Mouse (Mus musculus): ENCODE results near the gene Hnrnpa1.

Hnrnpa1 gene

GRCm38 (mm10) chr15:103240160-103241028 is at the start of gene Hnrnpa1:
Gene Hnrnpa1 (plus strand): TSS chr15:103240432.
- DNase-seq (ENCODE audit: low spot score in 2 of 2): peak; percentile 92 to 96

- peak in 1 of 2 experiments; percentile 45 for DNase-seq (ENCODE audit: low spot score in 2 of 2)
Measured at GRCm38 (mm10) chr15:103190531-103191462, 49.4 kb upstream of the Hnrnpa1 start.

GRCm38 (mm10) chr15:103193606-103194005 is 46.6 kb upstream of the Hnrnpa1 start:
- no peak for DNase-seq (ENCODE audit: low spot score in 2 of 2)

GRCm38 (mm10) chr15:103196835-103197234 is 43.4 kb upstream of the Hnrnpa1 start:
- DNase-seq (ENCODE audit: low spot score in 2 of 2): no peak

DNA sequence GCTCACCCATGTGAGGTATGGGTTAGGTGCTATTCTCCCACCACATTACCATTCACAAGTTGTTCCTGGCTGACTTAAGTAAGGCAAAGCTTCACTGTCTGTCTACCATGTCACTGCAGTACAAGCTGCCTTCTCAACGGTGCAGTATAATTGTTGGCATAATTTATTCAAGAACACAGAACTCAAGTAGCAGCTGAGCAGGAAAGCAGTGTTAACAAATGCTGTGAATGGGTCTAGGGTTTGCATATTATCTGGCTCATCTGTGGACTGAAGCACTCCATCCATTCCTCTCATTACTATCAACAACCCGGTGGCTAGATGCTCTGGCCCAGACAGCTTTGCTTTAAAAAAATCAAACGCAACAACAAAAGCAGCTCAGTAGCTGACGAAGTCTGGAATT is 42.4 kb upstream of the Hnrnpa1 start:
- no peak for DNase-seq (ENCODE audit: low spot score in 2 of 2)

DNA sequence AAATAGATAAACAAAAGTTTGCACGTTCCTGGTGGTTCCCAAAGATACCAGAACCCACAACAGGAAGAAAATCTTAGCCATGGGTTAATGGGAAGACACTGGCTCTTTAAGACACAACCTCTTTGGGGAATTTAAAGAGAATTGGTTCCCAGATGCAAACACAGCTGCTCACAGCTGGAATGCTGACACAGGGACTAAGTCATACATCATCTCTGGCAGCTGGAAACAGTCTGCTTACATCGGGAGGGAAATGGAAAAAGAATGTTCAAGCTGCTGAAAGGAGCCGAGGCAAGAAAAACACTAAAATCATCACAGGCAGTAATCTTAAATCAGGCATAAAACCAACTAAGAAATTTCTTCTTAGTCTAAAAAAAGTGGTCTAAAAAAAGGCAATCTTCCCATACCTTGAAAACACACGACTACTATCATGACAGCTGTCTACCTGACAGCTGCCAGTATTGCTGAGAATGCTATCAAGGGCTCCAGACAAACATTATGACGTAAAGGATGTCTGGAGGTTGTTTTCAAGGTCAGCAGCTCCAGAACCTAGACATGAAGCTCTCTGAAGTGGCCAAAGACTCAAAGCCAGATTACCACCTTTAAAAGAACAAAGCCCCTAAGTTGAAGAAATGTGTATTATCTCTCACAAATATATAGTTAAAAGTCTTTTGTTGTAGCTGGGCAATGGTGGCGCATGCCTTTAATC is 38.0 kb upstream of the Hnrnpa1 start:
- no peak for DNase-seq (ENCODE audit: low spot score in 2 of 2)

DNA sequence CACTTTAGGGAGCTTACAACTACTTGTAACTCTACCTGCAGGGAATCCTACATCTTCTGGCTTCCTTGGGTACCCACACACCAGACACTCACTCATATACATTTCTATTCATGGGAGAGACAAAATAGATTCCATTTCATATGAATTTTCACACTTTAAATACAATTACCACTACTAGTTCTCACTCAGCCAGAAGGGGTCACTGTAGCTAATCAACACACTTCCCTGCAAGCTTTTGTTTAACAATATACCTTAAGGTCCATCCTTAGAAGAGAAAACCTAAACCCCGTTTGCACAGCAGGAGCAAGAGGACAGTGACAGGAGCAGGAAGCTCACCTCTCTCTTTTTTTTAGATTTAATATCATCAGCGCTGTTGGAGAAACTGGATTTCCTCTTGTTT is 35.1 kb upstream of the Hnrnpa1 start:
- DNase-seq (ENCODE audit: low spot score in 2 of 2): no peak

DNA sequence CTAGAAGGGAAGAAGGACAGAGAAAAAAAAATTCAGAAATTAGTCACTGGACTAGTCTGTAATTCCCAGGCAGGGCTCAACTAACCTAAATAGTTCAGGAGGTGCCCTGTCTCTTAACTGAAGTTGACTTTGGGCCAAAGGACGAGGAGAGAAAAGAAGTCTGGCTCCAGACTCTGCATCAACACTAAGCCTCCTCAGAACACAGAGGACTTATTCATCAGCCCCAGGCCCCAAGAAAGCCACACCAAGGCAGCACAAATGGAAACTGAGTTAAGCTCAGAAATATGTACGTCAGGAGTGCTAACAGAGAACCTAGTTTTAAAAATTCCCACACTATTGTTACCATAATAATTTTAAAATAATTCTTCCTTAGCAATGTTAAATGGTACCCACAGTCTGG is 26.1 kb upstream of the Hnrnpa1 start:
- no peak for DNase-seq (ENCODE audit: low spot score in 2 of 2)

DNA sequence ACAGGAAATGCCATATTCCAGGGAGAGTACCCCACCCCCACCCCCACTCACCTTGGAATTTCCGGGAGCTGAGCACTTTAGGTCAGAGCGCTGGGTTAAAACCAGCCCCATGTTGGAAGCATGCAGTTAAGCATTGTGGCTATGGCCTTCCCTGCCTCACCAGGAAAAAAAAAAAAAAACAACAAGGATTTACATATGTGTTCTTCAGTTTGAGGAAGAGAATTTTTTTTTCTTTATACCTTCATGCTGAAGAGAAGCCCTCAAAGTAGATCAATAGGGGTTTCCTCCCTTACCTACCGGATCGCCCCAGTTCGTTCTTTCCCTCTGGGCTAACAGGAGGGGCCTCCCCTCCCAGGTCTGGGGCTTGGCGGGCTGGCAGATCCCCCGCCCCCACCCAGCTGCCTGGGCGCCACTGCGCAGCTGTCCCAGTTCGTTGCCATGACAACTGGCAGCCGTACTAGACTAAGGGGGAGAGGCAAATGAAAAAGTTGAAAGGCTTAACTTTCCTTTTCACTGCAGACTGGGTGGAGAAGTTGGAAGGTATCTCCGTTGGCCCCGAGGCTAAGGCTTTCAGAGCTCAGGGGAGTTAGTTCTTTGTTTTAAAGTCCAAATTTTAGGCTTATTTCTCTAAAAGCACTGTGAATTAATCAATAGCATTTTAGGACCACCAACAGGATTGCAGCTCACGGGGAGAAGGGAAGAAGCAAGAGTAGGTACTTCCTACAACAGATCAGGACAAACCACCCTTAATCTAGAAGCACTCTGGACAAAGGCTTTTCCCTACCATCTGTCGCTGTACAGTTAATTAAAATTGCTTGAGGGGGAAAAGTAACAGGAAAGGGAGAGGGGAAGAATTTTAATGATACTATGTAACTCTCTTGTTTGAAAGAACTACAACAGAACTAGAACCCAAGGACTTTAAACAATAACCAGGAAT is 25.0 kb upstream of the Hnrnpa1 start:
- DNase-seq (ENCODE audit: low spot score in 2 of 2): peak; percentile 88 to 89

DNA sequence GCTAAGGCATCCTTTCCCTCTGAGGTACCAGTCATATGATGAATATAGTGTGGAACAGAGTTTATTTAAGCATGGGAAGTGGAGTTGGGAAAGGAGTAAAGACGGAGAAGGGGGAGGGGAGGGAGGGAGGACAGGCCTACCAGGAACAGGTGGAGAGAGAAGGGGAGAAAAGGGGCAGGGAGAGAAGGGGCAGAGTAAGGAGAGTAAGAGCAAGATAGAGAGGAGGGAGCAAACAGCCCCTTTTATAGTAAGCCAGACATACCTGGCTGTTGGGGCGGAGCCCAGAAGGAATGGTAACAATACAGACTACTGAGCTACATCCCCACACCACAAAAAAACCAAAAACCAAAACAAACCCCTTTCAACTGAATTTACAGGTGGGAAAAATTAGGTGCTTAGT is 24.2 kb upstream of the Hnrnpa1 start:
- no peak for DNase-seq (ENCODE audit: low spot score in 2 of 2)

GRCm38 (mm10) chr15:103220785-103221184 is 19.4 kb upstream of the Hnrnpa1 start:
- no peak for DNase-seq (ENCODE audit: low spot score in 2 of 2)

DNA sequence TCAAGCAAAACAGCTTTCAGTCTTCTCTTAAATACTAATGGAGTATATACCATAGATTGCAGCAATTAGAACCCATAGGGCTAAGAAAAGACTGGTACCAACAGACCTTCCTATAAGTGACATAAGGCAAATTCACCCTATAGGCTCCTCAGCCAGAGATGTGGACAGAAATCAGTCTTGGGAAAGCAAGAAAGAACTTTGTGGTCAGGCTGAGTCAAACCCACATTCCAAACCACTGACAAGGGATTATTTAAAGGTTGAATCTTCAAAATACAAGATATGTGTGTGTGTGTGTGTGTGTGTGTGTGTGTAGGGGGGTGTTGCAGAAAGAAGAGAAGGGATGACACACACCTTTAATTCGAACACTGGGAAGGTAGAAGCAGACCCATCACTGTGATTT is 18.8 kb upstream of the Hnrnpa1 start:
- DNase-seq (ENCODE audit: low spot score in 2 of 2): no peak

GRCm38 (mm10) chr15:103224161-103224560 is 16.1 kb upstream of the Hnrnpa1 start:
- no peak for DNase-seq (ENCODE audit: low spot score in 2 of 2)

GRCm38 (mm10) chr15:103227022-103227421 is 13.2 kb upstream of the Hnrnpa1 start:
- DNase-seq (ENCODE audit: low spot score in 2 of 2): no peak

DNA sequence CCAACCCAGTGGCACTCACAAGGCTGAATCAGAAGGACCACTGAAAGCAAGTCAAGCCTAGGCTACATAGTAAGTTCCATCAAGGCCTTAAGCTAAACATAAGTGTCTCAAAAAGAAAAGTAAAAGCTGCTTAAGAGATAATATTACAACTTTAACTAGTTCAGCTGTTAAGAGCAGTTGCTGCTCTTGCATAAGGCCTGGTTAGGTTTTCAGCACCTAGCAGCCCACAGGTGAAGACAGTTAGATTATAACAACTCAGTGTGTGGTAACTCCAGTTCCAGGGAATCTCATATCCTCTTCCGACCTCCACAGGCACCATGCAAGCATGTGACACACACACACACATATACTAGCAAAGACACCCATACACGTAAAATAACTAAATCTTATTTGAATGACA is 12.7 kb upstream of the Hnrnpa1 start:
- no peak for DNase-seq (ENCODE audit: low spot score in 2 of 2)

DNA sequence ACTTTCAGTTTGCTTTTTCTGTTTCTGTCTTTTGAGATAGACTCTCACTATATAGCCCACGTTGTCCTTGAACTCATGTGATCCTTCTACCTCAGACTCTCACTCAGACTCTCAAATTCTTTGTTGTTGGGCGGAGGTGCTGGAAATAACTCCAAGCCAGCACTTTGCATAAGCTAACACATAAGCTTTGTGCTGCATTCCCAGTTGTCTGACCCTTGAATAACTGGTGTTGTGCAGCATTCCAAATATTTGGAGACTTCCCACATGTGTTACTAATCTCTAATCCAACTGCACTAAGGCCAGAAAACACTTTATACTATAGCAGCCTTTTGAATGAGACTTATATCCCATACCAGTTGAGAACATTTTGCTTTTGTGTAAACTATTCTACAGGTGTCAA is 11.3 kb upstream of the Hnrnpa1 start:
- no peak for DNase-seq (ENCODE audit: low spot score in 2 of 2)

- DNase-seq (ENCODE audit: low spot score in 2 of 2): peak in 1 of 2 experiments; percentile 62
Measured at GRCm38 (mm10) chr15:103233119-103233518, 7.1 kb upstream of the Hnrnpa1 start.

DNA sequence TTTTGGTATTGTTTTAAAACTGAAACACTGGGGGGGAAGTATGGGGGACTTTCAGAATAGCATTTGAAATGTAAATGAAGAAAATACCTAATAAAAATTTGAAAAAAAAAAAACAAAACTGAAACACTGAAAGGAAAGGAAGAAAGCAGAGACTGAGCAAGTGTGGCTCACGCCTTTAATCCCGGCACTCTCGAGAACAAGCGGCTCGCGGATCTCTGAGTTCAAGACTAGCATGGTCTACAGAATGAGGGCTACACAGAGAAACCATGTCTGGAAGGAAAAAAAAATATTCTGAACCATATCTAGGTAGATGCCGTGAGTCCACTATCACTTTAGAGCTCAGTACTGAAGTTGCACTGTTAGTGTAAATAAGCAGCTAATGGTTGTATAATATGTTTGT is 2.9 kb upstream of the Hnrnpa1 start:
- no peak for DNase-seq (ENCODE audit: low spot score in 2 of 2)

DNA sequence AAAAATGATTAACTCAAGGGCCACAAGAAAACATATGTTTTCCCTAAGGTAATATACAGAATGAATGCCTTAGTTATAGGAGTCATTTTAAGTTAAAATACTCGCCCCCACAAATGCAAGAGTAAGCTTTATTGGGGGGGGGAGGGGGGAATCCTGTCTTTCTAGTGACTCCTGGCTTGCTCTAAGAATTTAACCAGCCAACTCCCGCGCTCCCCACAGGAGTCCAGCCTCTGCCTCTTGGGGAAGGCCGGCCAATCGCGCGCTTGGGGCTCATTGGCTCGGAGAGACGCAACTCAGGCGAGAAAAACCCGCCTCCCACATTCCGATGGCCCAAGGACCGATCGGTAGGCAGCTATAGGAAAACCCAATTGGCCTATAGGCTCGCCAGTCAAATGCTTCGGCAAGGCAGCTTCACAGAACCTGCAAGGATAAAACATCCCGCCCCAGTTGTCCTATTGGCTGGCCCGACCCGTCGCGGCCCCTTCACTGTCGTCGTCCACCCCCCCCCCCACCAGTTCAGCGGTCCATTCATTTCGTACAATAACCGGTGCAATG is 1.0 kb upstream of the Hnrnpa1 start:
- peak; percentile 89 to 96 for DNase-seq (ENCODE audit: low spot score in 2 of 2)

DNA sequence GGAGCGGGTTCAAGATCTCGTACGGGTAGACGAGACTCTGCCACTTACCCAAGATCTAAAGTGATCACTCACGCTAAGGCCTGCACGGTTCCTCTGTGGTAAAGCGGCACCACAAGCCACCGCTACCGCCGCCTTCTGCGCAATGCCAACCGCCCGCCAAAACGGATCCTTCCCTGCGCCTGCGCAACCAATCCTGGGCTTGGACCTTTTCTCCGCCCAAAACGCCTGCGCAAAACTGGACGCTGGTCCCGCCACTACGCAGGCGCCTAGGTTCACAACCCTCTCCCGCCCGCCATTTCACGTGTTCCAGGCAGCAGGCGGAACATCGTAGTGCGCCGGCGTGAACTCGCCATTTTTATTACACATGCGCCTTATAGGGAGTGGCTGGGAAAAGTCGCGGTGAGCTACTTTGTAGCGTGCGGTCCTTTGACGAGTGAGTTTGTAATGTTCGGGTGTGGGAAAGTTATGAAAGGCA is 510 bp upstream of the Hnrnpa1 start, which contains the start of gene Cbx5:
Gene Cbx5 (minus strand): TSS at position 132 of the 475 bp plus-strand sequence.
- DNase-seq (ENCODE audit: low spot score in 2 of 2): peak; percentile 99
